Mouse (Mus musculus) ES-Bruce4 (cell line): ENCODE measurements around the gene Piwil4. TPM values are rescaled to one million over a fixed set of nuclear protein-coding genes. Genes with fewer than 3 reads are reported as not detected.
A peak's percentile ranks its signal among the peaks of the same experiment; 100 is the strongest.

ENCODE experiments used
- H3K27ac ChIP-seq: 2 replicates; pipeline ENCODE4 v1.5.1; 2012; ENCODE audit warnings: low read length, inconsistent platforms; ENCODE audit not compliant: insufficient read depth
- H3K27me3 ChIP-seq: 2 replicates; pipeline ENCODE4 v1.6.1; 2012; ENCODE audit warnings: mild to moderate bottlenecking, low read length, inconsistent platforms; ENCODE audit not compliant: control insufficient read depth, poor library complexity, insufficient read depth, severe bottlenecking
- H3K36me3 ChIP-seq: 2 replicates; pipeline ENCODE4 v1.6.1; 2012; ENCODE audit warnings: inconsistent platforms, mild to moderate bottlenecking, low read length, moderate library complexity; ENCODE audit not compliant: control insufficient read depth, poor library complexity, insufficient read depth, severe bottlenecking
- H3K4me1 ChIP-seq: one replicate; pipeline ENCODE4 v1.8.1; 2011; ENCODE audit warnings: low read length; ENCODE audit not compliant: control insufficient read depth, insufficient read depth
- H3K4me3 ChIP-seq: 2 replicates; pipeline ENCODE4 v1.5.1; 2011; ENCODE audit warnings: low read depth, mild to moderate bottlenecking, low read length
- H3K9ac ChIP-seq: 2 replicates; pipeline ENCODE4 v1.6.1; 2012; ENCODE audit warnings: low read depth, mild to moderate bottlenecking, inconsistent platforms; ENCODE audit not compliant: poor library complexity, severe bottlenecking
- H3K9me3 ChIP-seq: replicated peaks from 2 replicates; pipeline ENCODE4 v1.6.1; 2012; ENCODE audit warnings: mild to moderate bottlenecking, low read length, inconsistent platforms; ENCODE audit not compliant: control insufficient read depth, poor library complexity, insufficient read depth, severe bottlenecking
- CTCF ChIP-seq: IDR thresholded peaks from one replicate; pipeline ENCODE4 v1.8.1; 2011; ENCODE audit warnings: low read depth, low read length
- EP300 ChIP-seq: IDR thresholded peaks from 2 replicates; pipeline ENCODE4 v1.6.1; 2011; ENCODE audit warnings: low read depth, low read length; ENCODE audit not compliant: insufficient read depth
- POLR2A ChIP-seq: IDR thresholded peaks from one replicate; pipeline ENCODE4 v1.8.1; 2011; ENCODE audit warnings: low read length; ENCODE audit not compliant: insufficient read depth
- polyA plus RNA-seq: library from polyadenylated mRNA; stranded (reverse); fragments of >200 nt; gene quantifications from 2 replicates; pipeline ENCODE4 v1.2.4, GENCODE M21; 2011; ENCODE audit warnings: low read depth; ENCODE audit not compliant: missing spikeins, insufficient read depth, insufficient read length

Piwil4 gene
- not detected in 2 replicates for polyA plus RNA-seq

- H3K9ac ChIP-seq, result no peak within 1 kb of the TSS
- H3K27ac ChIP-seq, result no peak within 1 kb of the TSS
Observed at GRCm38 (mm10) chr9:14740151-14740924, at the start of gene Piwil4. Piwil4 (minus strand) TSS chr9:14740733.

GRCm38 (mm10) chr9:14787356-14787755 is 46.8 kb upstream of the Piwil4 start:
- Histone ChIP-seq H3K27me3 (no peaks in the 10 kb centered on the region), H3K36me3 (peaks cover 37% of the 10 kb centered on the region), H3K4me3 (no peak overlapping the region), H3K4me1 (no peaks in the 10 kb centered on the region), H3K9ac (no peak overlapping the region), H3K27ac (no peak overlapping the region), H3K9me3 (no peaks in the 10 kb centered on the region)
- no peak for TF ChIP-seq POLR2A
- no peak for TF ChIP-seq CTCF
- TF ChIP-seq EP300, result no peak

More at GRCm38 (mm10) chr9:14740151-14740924, at the start of gene Piwil4:
- Histone ChIP-seq H3K27me3 (no peaks in the 10 kb centered on the region), H3K4me3 (no peak within 1 kb of the TSS), H3K36me3 (no peaks in the 10 kb centered on the region), H3K9me3 (no peaks in the 10 kb centered on the region), H3K4me1 (peaks cover 4% of the 10 kb centered on the region)
- no peak for TF ChIP-seq CTCF
- no peak for TF ChIP-seq POLR2A
- TF ChIP-seq EP300, result no peak

- Histone ChIP-seq H3K9me3 (no peaks in the 10 kb centered on the region), H3K4me3 (peak within 1 kb of the TSS; percentile 99), H3K27ac (peak within 1 kb of the TSS; percentile 79), H3K36me3 (peaks cover 38% of the 10 kb centered on the region), H3K27me3 (no peaks in the 10 kb centered on the region), H3K4me1 (no peaks in the 10 kb centered on the region), H3K9ac (peak within 1 kb of the TSS; percentile 91)
- peak; percentile 62 for TF ChIP-seq POLR2A
- TF ChIP-seq CTCF, result no peak
- TF ChIP-seq EP300, result no peak
Observed at GRCm38 (mm10) chr9:14784039-14785002, 43.8 kb upstream of the Piwil4 start, which contains the start of the genes Mre11a and Ankrd49. Mre11a (plus strand) TSS chr9:14784654. Ankrd49 (minus strand) TSS chr9:14784856.

GRCm38 (mm10) chr9:14778341-14778740 is 37.8 kb upstream of the Piwil4 start:
- H3K9ac ChIP-seq, result no peak overlapping the region
- no peaks in the 10 kb centered on the region for H3K27me3 ChIP-seq
- H3K36me3 ChIP-seq, result peaks cover 20% of the 10 kb centered on the region
- H3K4me3 ChIP-seq, result no peak overlapping the region
- H3K4me1 ChIP-seq, result peaks cover 2% of the 10 kb centered on the region
- TF ChIP-seq POLR2A, result no peak
- no peak for TF ChIP-seq CTCF
- TF ChIP-seq EP300, result peak; percentile 58; the same call in 1 of the 2 replicates
- H3K9me3 ChIP-seq, result no peaks in the 10 kb centered on the region
- no peak overlapping the region for H3K27ac ChIP-seq

- no peaks in the 10 kb centered on the region for H3K27me3 ChIP-seq
- no peaks in the 10 kb centered on the region for H3K9me3 ChIP-seq
- no peaks in the 10 kb centered on the region for H3K36me3 ChIP-seq
- no peak overlapping the region for H3K9ac ChIP-seq
- no peak overlapping the region for H3K4me3 ChIP-seq
- peaks cover 2% of the 10 kb centered on the region for H3K4me1 ChIP-seq
- no peak overlapping the region for H3K27ac ChIP-seq
- TF ChIP-seq POLR2A, result no peak
- TF ChIP-seq CTCF, result no peak
- no peak for TF ChIP-seq EP300
Observed at GRCm38 (mm10) chr9:14773813-14774212, 33.3 kb upstream of the Piwil4 start.
